Mouse (Mus musculus): Measurements from ENCODE around the gene Gstp3.

- TF ChIP-seq GATA1 (IDR thresholded peaks at IDR 0.05; ENCODE audit: low read length): no peak
- TF ChIP-seq TAL1 (IDR thresholded peaks at IDR 0.05; ENCODE audit: low read length): no peak
Observed at GRCm38 (mm10) chr19:4052516-4053030, 6.8 kb downstream of the Gstp3 start.

Measured in erythroblast, embryonic 14.5 days (primary cell).